Mouse (Mus musculus) thymus, postnatal 14 days (tissue): ENCODE measurements around the gene Chpf2.

Experiments used
- DNase-seq: peaks from one replicate; pipeline ENCODE4 v3.0.0; 2021

The Chpf2 gene

DNA sequence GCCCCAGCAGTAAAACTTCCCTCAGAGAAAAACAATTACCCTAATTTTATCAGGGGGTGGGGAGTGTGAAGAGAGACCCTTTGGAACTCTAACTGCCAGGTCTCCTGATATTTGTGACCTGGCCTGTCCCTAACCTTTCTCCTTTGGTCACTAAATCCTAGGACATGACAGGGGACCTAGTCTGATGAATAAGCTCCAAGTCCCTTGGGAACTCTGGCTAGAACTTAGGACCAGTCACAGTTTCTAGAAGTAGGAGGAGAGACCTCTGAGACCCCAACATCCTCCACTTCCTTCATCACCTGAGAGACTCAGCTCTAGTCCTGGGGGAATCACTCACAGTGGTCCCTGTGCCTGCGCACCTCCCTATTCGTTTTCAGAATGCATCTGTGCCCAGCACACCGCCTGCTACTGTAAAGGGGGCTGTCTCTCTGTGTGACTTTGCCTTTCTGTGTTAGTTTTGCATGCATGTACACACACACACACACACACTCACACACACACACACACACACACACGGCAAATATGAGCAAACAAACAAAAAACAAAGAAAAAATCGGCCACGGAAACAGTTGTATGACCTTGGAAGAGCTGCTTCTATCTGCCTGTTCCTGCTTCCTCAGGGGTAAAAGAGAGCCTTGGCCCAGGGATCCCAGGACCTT lies 18.9 kb downstream of the Chpf2 start:
- no peak for DNase-seq

DNA sequence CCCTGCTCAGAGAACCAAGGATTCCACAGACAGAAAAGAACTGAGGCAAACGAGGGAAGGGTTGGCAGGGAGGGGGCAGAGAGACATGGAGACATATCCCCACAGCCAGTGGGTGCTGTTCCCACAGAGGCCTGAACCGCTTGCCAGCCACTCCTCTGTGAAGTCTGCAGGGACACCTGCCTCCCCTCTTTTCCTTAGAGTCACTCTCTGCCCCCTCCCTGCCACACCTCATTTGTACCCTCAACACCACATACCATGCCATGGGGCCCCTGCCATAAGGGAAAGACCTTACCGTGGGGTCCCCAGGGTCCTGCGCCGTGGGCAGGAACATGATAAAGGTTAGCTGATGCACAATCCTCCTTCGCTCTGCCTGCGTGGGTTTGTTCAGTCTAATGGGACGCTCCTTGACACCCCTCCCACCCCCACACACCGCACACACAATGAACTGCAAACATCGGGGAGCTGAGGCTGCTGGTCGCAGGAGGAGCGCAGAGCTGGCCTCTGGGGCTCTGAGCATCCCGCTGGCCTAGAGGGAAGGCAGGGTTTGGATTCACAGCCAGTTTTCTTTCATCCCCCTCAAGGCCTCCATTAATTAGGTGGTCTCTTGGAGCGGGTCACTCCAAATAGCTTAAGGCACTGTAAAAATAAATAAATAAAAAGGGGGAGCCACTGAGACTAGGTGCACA lies 19.6 kb downstream of the Chpf2 start:
- no peak for DNase-seq

DNA sequence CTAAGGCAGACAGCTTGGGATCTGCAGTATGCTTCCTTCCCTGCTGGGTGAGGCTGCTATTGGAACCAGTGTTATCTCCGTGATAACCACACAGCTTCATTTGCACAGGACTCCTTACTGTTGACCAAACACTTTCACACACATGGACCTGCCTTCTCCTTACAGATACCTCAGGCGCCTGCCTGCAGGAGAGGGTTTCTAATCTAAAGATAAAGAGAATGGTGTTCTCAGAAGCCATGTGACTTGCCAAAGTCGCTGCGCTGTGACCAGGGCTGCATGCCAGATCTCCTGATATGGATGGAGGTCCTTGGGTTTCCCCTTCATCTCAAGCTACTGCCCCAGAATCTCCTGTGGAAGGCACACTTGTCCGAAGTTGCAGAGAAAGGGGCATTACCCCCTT lies 22.8 kb downstream of the Chpf2 start:
- no peak for DNase-seq

- DNase-seq: no peak
Measured at GRCm38 (mm10) chr5:24611366-24612301, 25.1 kb downstream of the Chpf2 start.

GRCm38 (mm10) chr5:24612302-24612649 lies 25.7 kb downstream of the Chpf2 start:
- DNase-seq: no peak

- no peak for DNase-seq
Measured at GRCm38 (mm10) chr5:24615097-24615496, 28.6 kb downstream of the Chpf2 start.

GRCm38 (mm10) chr5:24618921-24619320 lies 32.4 kb downstream of the Chpf2 start:
- no peak for DNase-seq

GRCm38 (mm10) chr5:24620116-24620515 lies 33.6 kb downstream of the Chpf2 start:
- no peak for DNase-seq

DNA sequence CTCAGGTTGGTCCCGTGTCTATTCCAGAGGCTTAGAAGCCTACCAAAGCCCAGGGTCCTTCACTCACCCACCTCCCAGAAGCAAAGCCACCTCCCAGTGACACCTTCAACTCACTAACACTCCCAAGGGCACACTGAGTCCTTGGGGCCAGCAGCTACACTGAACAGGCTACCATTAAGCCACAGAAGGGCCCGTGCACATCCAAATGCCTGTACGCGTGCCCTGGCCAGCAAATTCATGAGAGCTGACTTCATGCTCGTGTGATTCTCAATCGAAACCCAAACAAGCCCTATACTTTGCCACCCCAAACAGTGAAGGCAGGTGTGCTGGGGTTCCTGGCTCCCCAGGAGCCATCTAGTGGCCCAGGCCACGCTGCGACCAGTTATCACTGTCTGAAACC lies 34.1 kb downstream of the Chpf2 start:
- DNase-seq: no peak

DNA sequence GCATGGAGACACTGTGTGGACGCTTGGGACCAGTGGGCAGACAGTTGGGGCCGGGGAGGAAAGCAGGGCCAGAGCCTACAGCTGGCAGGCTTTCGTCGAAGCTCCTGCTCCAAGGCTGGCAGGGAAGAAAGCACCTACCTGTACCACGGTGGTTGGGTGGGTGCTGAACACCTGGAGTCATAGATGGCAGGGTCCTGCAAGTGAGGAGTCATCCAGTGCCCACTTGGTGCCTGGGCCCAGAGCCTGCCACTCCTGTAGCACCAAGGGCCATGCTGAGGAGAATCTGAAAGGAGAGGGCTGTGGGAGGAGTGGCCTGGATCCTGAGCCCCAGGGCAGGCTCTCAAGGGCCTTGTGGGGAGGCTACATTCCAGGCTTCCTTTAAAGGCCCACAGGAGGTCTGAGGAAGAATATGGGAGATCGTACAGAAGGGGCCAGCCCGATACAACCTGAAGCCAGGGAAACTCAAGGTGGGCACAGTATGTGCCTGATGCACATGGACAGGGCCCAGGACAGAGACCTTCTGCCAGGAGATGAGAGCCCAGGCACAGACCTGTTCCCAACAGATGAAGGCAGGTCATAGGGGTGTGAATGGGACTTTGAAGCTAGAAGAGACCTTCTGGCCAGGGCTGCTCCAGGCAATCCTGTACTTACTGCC lies 36.0 kb downstream of the Chpf2 start:
- DNase-seq: no peak

- no peak for DNase-seq
Measured at GRCm38 (mm10) chr5:24623041-24623985, 36.8 kb downstream of the Chpf2 start.

DNA sequence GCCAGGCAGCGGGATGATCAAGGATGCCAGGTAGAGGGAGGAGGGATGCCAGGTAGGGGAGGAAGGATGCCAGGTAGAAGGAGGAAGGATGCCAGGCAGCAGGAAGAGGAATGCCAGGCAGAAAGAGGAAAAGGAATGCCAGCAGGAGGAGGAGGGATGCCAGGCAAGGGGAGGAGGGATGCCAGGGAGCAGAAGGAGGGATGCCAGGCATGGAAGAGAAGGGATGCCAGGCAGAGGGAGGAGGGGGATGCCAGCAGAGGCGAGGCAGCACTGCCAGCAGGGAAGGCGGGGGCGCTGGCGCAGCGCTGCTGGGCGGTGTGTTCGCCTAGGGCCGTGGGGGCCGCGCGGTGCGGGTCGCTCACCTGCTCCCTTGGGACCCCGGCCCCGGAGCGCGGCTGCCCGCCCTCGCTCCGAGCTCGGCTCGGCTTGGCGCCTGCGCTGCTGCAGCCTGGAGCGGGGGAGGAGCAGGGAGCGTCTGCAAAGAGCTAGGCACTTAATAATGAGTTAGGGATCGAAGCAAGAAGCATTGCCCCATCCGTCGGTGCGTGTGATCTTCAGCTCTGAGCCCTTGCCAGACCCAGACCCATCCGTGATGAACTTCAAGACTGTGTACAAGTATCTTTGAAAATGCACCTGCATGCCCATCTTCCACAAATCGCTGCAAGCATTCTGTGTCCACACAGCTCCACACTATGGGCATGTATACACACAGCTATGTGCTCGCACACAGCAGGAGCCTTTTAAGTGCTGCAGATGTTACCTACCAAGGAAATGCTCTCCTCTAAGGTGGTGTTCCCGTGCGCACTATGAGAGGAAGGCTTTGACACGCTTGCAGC lies 37.7 kb downstream of the Chpf2 start, which contains the start of gene Smarcd3:
TSS of gene Smarcd3 (minus strand) at position 426 of the 836 bp plus-strand sequence.
- DNase-seq: no peak

GRCm38 (mm10) chr5:24624822-24625120 lies 38.2 kb downstream of the Chpf2 start:
- DNase-seq: no peak

- no peak for DNase-seq
Measured at GRCm38 (mm10) chr5:24629712-24630111, 43.2 kb downstream of the Chpf2 start.

DNA sequence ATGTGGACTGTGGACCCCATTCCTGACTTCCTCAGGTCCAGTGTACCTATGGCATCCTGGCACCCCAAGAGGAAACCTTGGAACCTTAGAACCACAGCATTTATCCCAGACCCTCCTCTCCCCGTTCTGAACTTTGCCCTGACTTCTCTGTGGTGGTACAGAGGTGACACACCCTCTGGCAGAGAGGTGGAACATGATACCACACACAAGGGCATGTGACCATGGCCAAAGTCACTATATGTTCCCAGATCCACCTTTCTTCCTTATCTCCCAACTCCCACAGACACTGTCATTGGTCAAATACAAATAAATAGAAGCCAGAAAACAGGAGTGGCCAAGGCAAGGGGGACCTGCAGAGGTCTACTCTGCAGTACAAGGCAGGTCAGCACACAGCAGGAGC lies 48.6 kb downstream of the Chpf2 start:
- no peak for DNase-seq

DNA sequence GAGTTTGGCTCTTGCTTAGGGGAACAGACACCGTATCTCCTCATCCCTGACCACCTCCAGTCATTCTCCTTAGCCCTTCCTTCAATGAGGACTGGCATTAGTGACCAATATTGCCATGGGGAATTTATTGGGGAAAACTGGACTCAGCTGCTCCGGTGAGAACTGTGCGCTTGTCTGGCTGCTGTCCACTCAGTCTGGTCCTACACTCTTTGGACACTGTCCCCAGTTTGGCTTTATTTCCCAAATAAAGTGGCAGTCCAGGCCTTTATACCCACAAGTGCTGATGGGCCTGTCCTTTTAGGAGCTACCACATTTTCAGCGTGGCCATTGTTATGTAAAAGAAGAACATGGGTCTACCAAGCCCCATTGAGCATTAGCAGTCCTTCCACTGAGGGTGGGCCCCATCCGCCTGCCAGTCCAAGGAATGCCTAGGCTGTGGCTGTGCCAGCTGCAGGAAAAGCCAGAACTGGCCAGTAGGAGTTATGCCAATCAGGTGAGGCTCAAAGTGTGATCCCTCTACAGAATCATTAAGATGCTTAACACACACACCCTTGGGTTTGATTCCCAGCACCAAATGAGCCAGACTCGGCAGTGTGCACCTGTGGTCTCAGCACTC lies 49.1 kb downstream of the Chpf2 start:
- no peak for DNase-seq

DNA sequence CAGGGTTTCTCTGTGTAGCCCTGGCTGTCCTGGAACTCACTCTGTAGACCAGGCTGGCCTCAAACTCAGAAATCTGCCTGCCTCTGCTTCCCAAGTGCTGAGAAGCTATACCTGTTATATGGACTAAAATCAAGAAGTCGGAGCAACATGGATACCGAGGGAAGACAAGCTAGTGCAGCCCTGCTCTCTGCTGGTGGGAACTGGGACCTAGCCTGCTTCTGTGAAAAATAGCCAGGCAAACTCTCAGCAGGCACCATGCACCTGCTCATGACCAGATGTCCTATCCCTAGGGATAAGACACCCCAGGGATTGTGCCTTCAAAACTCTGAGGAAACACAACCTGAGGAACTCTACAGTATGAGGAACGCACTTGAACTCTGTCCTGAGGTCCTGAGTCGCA lies 50.4 kb downstream of the Chpf2 start:
- DNase-seq: no peak

DNA sequence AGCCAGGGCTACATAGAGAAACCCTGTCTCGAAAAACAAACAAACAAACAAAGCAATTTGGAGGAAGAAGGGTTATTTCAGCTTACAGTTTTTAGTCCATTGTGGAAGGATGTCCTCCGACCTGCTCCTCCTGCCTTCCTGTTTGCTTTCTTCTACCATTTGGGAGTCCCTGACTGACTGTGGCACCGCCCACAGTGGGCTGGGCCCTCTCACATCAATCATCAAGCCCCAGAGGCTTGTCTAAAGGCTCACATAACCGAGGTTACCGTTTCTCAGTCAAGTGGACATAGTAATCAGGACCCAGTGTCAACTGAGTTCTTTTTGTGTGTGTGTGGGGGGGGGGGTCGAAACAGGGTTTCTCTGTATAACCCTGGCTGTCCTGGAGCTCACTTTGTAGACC lies 51.6 kb downstream of the Chpf2 start:
- no peak for DNase-seq

DNA sequence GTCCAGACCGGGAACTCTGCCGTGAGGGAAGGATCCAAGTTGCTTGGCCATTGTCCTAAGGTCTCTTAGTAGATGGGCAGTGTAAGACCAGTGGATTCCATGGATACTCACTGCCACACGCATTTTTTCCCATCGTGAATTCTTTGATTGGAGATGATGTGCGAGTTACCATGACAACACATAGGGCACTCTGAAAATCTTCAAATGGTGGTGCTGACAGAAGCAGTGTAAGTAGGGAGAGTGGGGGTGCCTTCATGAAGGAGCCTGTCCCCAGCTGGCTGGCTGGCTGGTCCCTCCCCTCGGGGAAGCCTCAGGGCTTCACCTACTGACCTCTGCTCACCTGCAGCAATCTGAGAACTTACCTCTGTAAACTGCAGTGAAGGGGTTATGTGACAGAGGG lies 52.5 kb downstream of the Chpf2 start:
- no peak for DNase-seq
